Mouse (Mus musculus): ENCODE data around the gene Hist3h2a.

Gene Hist3h2a

GRCm38 (mm10) chr11:58991911-58992310, 37.4 kb downstream of the Hist3h2a start:
- DNase-seq (ENCODE audit: low spot score in 2 of 2), result no peak

- no peak for DNase-seq (ENCODE audit: low spot score in 2 of 2)
Observed at GRCm38 (mm10) chr11:58993091-58993670, 38.7 kb downstream of the Hist3h2a start.

DNA sequence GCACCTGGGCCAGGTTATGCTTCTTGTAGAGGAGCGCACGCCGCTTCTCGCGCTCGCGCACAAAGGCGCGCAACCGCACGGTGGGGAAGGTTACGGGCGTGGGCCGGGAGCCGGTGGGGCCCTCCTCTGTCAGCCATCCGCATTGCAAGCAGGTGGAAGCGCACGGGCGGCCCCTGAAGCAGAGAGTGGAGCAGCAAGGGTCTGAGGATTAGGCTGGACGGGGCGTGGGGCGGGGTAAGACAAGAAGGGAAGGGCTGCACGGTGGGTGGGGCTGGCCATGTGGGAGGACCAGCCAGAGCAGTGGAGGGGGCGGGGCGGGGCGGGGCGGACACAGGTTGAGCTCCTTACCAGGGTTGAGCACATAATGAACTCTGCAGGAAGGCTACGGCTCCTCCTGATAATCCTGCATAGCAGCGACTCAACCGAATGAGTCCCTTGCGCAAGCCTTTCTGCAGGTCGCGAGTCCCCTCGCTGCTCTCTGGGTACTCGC, 39.9 kb downstream of the Hist3h2a start:
- peak in 1 of 2 experiments; percentile 40 for DNase-seq (ENCODE audit: low spot score in 2 of 2)

DNA sequence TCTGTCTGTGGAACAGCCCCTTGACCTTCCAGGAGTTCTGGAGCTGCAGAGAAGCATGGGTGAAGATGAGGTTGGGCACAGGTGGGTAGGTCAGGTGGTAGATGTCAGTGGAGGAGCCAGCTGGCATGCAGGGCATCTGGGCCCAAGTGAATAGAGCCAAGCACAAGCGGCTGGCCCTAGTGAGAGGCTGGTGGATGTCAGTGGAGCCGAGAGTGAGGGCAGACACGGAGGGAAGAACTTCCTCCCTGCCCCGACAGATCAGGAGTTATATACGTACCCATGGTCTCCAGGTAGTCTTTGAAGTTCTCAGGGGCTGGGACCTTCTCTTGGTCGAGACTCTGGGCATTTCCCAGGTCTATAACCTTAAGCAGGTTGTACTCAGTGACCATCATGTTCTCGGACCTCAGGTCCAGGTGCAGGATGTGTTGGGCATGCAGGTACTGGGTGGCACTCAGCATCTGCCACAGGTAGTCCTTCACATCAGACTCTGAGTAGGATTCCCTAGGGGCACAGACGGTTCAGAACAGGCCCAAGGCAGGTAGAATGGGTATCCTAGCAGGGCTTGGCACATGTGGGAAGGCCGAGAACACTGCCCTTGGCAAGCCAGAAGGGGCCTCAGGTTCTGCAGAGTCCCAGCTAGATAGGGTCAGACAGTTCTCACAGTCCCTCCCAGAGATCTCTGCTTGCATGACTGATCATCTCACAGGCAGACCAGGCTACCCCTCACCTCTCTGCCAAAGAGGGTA, 40.7 kb downstream of the Hist3h2a start:
- DNase-seq (ENCODE audit: low spot score in 2 of 2), result no peak

- DNase-seq (ENCODE audit: low spot score in 2 of 2), result no peak
Observed at GRCm38 (mm10) chr11:58995807-58996370, 41.4 kb downstream of the Hist3h2a start.

DNA sequence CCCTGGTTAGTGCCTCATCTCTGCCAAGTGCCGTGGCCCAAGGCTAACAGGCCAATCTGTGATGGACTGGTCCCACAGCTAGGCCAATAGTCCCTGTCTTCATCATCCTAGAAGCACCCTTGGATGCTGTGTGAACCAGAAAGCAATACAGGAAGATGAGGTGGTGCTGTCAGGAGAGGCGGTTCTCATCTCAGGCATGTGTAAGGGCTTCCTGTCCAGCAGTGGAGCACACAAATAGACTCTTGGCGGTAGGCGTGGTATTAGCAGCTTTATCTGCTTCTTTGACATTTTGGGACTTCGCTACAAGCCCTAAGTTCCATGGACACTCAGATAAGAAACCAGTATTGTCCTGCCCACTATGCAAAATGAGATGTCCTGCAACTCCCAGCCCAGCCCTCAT, 43.1 kb downstream of the Hist3h2a start:
- DNase-seq (ENCODE audit: low spot score in 2 of 2), result no peak

DNA sequence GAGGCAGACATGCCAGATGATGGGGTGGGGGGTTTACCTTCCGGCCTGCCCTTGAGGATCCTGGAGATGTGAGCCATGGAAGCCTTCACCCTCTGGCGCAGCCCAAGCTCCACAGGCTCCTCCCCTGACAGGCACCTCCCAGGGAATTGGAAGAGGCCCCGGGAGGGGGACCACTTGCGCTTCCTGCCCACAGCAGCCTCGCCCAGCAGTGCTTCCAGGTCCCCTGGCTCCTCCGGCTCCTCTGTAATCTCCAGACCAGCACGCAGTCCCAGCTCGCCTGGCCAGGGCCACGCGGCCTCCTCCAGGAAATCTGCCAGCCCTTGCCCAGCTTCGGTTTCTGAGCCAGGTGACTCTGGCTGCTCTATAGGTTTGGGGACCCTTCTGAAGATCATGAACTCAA, 44.7 kb downstream of the Hist3h2a start:
- DNase-seq (ENCODE audit: low spot score in 2 of 2), result no peak

DNA sequence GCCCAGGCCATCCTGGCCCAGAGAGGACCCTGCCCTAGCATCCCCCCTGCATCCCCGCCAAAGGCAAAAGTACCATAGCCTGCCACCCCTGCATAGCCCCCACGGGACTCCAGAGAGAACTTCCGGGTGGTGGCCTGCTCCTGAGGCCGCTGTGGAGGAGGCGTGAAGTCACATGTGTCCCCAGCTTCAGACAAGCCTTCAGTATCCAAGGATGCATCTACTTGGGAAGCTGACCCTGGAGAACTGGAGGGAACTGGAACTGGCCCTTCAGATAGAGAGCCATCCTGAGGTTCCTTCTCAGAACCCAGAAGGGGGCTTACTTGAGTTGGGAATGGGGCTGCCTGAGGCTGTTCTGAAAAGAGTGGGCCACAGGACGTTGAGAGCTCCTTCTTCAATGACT, 45.3 kb downstream of the Hist3h2a start:
- no peak for DNase-seq (ENCODE audit: low spot score in 2 of 2)

DNA sequence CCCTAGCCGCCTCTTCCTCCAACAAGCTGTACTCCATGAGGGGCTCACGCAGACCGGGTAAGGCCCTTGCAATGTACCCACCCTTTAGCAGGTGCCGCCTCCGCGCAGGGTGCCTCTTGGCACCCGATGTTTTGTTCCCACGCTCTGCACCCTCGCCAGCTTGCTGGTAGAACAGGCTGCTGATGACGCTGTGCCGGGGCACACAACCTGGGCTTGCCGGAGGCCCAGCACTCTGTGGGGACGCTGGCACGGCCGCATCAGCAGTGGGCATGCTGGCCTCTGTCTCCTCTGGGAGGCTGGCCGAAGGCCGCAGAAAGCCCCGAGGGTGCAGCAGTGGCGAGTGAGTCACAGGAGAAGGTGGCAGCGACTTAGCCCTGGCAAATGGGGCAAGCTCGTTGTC, 46.1 kb downstream of the Hist3h2a start:
- no peak for DNase-seq (ENCODE audit: low spot score in 2 of 2)

DNA sequence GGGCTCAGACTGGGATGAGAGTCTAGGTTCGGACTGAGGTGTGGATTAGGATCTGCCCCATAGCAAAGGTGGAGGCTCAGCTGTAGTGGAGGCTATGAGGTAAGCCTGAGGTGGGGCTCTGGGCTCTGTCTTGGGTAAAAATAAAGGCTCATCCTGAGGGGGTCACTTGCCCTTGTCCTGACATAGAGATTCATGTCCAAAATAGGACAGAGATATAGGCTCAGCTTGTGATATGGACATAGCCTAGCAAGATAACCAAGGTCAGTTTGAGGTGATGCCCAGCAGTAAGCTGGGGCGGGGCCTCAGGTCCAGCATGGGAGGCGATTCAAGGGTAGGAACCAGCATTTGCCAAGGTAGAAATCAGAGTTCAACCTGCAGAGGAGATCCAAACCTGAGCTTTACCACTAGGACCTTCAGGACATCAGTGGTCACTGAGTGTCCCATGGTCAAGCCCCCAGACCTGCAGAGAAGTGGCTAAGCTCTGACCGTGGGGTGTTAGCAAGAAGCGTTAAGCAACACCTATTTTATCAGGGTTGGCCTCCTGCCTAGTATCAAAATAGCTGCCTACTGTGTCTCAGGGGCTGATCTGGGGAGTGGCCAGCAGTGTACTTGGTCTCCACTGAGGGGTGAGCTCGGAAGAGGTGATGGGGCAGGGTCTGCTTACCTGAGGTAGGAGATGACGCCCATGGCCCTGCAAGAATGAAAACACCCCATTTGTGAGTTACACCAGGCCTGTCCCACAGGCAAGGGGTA, 48.0 kb downstream of the Hist3h2a start:
- DNase-seq (ENCODE audit: low spot score in 2 of 2), result no peak
